Mouse (Mus musculus) intestine, embryonic 16.5 days (tissue): ENCODE data around the gene Stk11ip. TPM values are rescaled to one million over a fixed set of nuclear protein-coding genes. Genes with fewer than 3 reads are reported as not detected.

Experiments used
- ATAC-seq: fragments of 200-750 bp; cut with Nextera tagmentation; 2 replicates; pipeline ENCODE4 v1.8.0; 2017; ENCODE audit warnings: moderate TSS enrichment, moderate library complexity
- H3K27ac ChIP-seq: fragments of 300-500 bp; sonication (generic); 2 replicates; pipeline ENCODE4 v1.5.1; 2014; ENCODE audit warnings: mild to moderate bottlenecking, low read length
- H3K27me3 ChIP-seq: fragments of 300-500 bp; sonication (generic); replicated peaks from 2 replicates; pipeline ENCODE4 v1.6.1; 2014; ENCODE audit warnings: low read length, control low read depth, mixed read lengths; ENCODE audit not compliant: control insufficient read depth, insufficient read depth
- H3K36me3 ChIP-seq: fragments of 300-500 bp; sonication (generic); 2 replicates; pipeline ENCODE4 v1.6.1; 2014; ENCODE audit warnings: low read length, control low read depth; ENCODE audit not compliant: control insufficient read depth, insufficient read depth
- H3K4me1 ChIP-seq: fragments of 300-500 bp; sonication (generic); 2 replicates; pipeline ENCODE4 v1.6.1; 2014; ENCODE audit warnings: low read length, control low read depth, mixed read lengths; ENCODE audit not compliant: control insufficient read depth, insufficient read depth
- H3K4me2 ChIP-seq: fragments of 300-500 bp; sonication (generic); 2 replicates; pipeline ENCODE4 v1.6.1; 2014; ENCODE audit warnings: low read depth, low read length, control low read depth
- H3K4me3 ChIP-seq: fragments of 300-500 bp; sonication (generic); 2 replicates; pipeline ENCODE4 v1.5.1; 2014; ENCODE audit warnings: mild to moderate bottlenecking, low read length
- H3K9ac ChIP-seq: fragments of 300-500 bp; sonication (generic); 2 replicates; pipeline ENCODE4 v1.6.1; 2014; ENCODE audit warnings: low read depth, low read length
- H3K9me3 ChIP-seq: fragments of 300-500 bp; sonication (generic); 2 replicates; pipeline ENCODE4 v1.6.1; 2016; ENCODE audit warnings: low read length, control low read depth; ENCODE audit not compliant: control insufficient read depth
- WGBS: fragments of 180-500 bp; shearing (Covaris S2); extraction: QIAGEN DNeasy Blood & Tissue Kit; methylation state at CpG from one replicate; pipeline ENCODE4 v1.1.7; 2014; 5-methylcytosine and 5-hydroxymethylcytosine counted together
- polyA plus RNA-seq: library from polyadenylated mRNA; unstranded; fragments of >200 nt; fragmentation: Nextera tagmentation; extraction: Ambion mirVana; gene quantifications from 2 replicates; pipeline ENCODE4 v1.2.1, GENCODE M21; 2015

Gene Stk11ip
- polyA plus RNA-seq, 1 experiment from 2014 or later = 16.6 TPM

DNA sequence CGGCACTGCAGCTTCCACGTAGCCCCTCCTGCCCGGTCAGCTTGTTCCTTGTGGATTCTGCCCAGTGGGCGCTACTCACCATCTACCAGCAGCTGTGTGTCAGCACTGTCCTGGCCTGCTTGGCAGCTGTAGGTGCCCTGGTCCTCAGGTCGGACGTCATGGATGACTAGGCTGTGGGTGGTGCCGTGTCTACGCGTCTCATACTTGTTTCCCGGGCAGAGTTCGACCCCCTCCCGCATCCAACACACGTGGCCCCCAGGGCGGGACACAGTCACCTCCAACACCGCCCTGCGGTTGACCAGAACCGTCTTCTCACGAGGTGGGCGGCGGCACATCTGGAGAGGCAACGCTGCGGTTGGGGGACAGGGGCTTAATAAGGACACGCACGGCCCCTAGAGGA lies 34.8 kb upstream of the Stk11ip start:
- WGBS = 11% methylated on average over 24 of the region's 24 CpGs
- peak overlapping the region; percentile 62 for H3K4me3 ChIP-seq
- no peak overlapping the region for H3K27ac ChIP-seq
- H3K9ac ChIP-seq = 0 out of 2 replicates have a peak overlapping the region, but pooled peaks have one; percentile 59
- peak overlapping the region; percentile 89 for H3K4me2 ChIP-seq
- H3K27me3 ChIP-seq = peaks cover 42% of the 10 kb centered on the region
- H3K9me3 ChIP-seq = no peaks in the 10 kb centered on the region
- peaks cover 15% of the 10 kb centered on the region for H3K4me1 ChIP-seq
- H3K36me3 ChIP-seq = peaks cover 1% of the 10 kb centered on the region; the same call in 1 of the 2 replicates
- no peak for ATAC-seq

DNA sequence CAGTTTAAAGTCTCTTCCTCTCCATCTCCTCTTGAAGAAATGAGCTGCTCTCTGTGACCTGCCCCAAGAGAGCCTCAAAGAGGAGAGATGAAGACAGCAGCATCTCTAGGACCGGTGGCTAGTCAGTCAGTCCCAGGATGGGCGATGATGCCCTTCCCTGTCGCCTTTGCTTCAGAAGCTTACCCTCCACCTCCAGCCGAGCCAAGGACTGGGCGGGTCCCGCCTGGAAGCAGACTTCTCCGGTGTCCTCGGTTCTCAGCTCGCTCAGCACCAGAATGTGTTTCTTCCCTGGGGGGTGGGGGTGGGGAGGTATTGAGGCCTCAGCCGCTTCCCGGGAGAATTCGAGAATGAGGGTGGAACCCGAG lies 34.3 kb upstream of the Stk11ip start:
- Histone ChIP-seq H3K27ac (no peak overlapping the region), H3K36me3 (peaks cover 5% of the 10 kb centered on the region; the same call in 1 of the 2 replicates), H3K27me3 (peaks cover 42% of the 10 kb centered on the region), H3K4me1 (peaks cover 15% of the 10 kb centered on the region), H3K9ac (peak overlapping the region; percentile 59), H3K9me3 (no peaks in the 10 kb centered on the region), H3K4me3 (peak overlapping the region; percentile 62), H3K4me2 (peak overlapping the region; percentile 89)
- WGBS = 4% methylated on average over 13 of the region's 13 CpGs
- ATAC-seq = peak; percentile 30

DNA sequence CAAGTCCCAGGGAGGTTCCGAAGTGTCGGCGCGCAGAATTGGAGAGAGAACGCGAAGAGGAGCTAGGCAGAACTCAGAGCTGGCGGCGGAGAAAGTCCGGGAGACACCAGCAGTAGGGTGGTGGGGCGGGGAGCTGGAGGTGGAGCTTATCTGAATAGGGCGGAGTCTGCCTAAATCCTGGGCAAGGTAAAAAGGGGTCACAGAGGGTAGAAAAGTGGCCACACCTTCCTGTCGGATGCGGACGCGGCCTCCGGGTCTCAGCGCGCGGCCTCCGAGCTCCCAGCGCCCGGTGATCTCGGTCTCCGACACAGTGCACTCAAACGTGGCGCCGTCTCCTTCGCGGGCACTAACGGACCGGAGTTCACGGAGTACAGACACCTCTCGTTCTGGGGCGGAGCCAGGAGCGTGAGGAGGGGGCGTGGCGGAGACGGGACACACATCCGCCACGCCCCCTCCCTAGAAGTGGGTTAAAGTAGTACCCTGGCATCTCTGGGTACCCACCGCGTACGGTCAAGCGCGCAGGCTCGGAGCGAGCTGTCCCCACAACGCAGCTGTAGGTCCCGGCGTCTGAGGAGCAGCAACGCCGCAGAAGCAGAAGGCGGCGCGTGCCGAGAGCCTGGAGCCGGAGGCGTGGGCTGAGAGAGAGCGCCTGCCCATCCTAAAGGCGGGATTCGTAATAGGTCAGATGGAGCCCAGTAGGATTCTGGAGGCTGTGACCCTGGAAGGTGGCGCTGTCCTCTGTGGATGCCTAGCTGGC lies 33.7 kb upstream of the Stk11ip start:
- Histone ChIP-seq H3K4me1 (peaks cover 15% of the 10 kb centered on the region), H3K27ac (no peak overlapping the region), H3K9me3 (no peaks in the 10 kb centered on the region), H3K36me3 (peaks cover 5% of the 10 kb centered on the region; the same call in 1 of the 2 replicates), H3K4me2 (peak overlapping the region; percentile 89), H3K9ac (peak overlapping the region; percentile 59), H3K27me3 (peaks cover 39% of the 10 kb centered on the region), H3K4me3 (peak overlapping the region; percentile 62)
- WGBS = under 1% methylated on average over 62 of the region's 62 CpGs
- ATAC-seq = peak; percentile 89

DNA sequence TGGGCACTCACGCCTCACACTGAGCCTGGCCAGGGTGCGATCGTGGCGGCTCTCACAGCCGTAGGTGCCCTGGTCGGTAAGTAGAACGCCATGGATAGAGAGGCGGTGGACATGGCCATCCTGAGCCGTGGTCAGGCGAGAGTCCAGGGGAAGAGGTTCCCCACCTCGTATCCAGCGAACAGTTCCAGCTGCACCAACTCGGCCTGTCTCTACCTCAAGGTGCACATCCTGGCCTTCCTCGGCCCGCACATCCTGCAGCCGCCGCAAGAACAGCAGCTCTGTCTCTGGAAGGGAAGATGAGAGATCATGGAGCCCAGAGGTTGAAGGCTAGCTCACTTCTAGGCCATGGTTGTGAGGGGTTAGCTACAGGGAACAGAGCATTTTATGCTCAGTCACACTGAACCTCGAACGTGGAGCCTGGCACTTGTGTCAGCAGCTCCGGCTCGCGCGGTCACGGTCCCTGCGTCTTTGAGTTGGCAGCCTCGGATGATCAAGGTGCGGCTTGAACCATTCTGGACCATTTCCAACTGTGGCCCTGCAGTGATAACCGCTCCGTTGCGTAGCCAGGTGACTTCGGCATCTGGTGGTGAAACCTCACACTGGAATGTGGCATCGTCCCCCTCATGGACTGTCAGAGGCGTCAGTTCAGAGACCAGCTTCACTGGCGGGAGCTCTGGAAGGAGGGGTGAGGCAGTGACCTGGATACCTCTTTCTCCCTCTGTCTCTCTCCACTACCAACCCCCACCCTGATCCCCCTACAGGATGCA lies 30.4 kb upstream of the Stk11ip start:
- Histone ChIP-seq H3K9ac (no peak overlapping the region), H3K4me1 (peaks cover 15% of the 10 kb centered on the region), H3K4me3 (no peak overlapping the region), H3K27me3 (peaks cover 14% of the 10 kb centered on the region), H3K4me2 (no peak overlapping the region), H3K27ac (no peak overlapping the region), H3K9me3 (no peaks in the 10 kb centered on the region), H3K36me3 (peaks cover 6% of the 10 kb centered on the region; the same call in 1 of the 2 replicates)
- ATAC-seq = no peak
- WGBS = 87% methylated on average over 34 of the region's 34 CpGs

DNA sequence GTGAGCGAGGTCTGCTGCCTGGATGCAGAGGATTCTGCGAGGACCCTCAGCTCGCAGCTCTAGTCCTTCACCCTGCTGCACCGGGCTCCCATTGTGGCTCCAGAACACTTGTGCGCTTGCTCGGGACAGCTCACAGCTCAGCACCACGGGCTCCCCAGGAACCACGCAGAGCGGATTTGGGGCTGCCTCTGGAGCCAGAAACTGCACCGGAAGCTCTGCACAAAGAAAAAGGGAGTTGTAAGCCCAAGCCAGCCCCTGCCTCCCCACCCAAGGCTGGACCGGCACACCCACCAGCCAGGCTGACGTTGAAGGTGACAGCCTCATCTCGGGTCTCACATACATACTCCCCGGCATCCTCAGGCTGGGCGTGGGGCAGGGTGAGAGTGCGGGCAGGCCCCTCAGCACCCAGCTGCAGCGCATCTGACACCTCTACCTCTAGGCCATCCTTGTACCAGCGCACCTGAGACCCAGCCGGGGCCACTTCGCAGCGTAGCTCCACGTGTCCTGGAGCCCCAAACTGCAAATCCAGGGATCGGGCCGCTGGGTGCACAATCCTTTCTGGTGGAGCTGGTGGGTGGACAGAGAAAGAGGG lies 28.7 kb upstream of the Stk11ip start:
- Histone ChIP-seq H3K9ac (no peak overlapping the region), H3K36me3 (peaks cover 16% of the 10 kb centered on the region; the same call in 1 of the 2 replicates), H3K27me3 (0 out of 2 replicates have a peak, but pooled peaks cover 2% of the 10 kb centered on the region), H3K9me3 (no peaks in the 10 kb centered on the region), H3K4me2 (no peak overlapping the region), H3K27ac (no peak overlapping the region), H3K4me3 (no peak overlapping the region), H3K4me1 (peaks cover 6% of the 10 kb centered on the region)
- 57% methylated on average over 24 of the region's 24 CpGs for WGBS
- ATAC-seq = no peak

DNA sequence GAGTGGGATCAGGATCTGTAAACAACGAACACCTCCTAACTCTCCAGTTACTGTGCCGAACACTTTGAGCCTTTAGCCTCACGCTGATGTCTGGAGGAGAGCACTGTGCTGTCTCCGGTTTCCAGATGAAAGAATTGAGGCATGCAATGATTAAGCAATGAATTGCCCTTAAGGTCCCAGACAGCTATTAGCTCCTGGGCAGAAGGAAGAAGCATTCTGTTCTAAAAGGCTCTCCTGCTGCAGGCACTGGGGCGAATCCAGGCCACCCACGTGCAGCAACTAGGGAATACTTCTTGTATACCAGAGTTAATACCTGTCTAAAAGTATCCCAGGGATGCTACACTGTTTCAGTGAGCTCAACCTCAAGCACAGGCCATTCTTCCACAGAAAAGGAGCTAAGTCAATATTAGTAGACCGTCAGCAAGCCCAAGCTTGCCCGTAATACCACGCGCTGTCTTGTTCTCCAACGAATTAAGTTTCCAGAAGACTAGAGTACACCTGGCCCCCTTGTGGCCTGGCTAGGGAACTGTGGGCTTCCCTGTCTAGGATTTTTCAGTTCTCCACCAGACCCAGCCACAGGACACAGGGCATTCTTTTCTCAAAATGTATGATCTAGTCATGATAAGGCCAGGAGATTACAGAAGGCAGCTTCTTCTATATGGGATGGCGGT lies 26.3 kb upstream of the Stk11ip start:
- 56% methylated on average over 12 of the region's 12 CpGs for whole genome bisulfite sequencing
- ATAC-seq = 0 out of 2 replicates have a peak, but pooled peaks have one; percentile 26
- H3K9ac ChIP-seq = no peak overlapping the region
- no peak overlapping the region for H3K4me3 ChIP-seq
- peaks cover 25% of the 10 kb centered on the region for H3K36me3 ChIP-seq
- H3K4me2 ChIP-seq = no peak overlapping the region
- no peaks in the 10 kb centered on the region for H3K4me1 ChIP-seq
- no peaks in the 10 kb centered on the region for H3K9me3 ChIP-seq
- no peak overlapping the region for H3K27ac ChIP-seq
- H3K27me3 ChIP-seq = no peaks in the 10 kb centered on the region

DNA sequence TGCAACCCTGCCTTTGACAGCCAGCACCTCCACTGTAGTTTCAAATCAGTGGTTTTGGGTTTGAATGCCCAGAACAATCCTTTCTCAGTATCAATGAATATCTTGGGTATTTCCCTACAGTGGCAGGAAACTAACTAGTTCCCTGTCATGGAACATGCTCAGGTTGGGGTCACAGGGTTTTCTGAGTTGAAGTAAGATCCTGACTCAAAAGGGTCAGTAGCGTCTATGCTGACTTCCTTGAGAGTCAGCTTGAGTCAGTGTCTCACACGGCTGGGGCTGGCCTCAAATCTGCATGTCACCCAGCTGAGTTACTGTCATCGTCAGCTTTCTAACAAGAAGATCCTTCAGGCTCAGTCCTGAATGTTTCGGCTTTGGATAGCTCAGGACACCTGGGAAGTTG lies 22.4 kb upstream of the Stk11ip start:
- WGBS = 89% methylated on average over 4 of the region's 4 CpGs
- no peak overlapping the region for H3K4me2 ChIP-seq
- no peaks in the 10 kb centered on the region for H3K27me3 ChIP-seq
- no peak overlapping the region for H3K27ac ChIP-seq
- peaks cover 32% of the 10 kb centered on the region for H3K36me3 ChIP-seq
- no peak for ATAC-seq
- H3K4me3 ChIP-seq = no peak overlapping the region
- H3K9ac ChIP-seq = no peak overlapping the region
- H3K9me3 ChIP-seq = no peaks in the 10 kb centered on the region
- H3K4me1 ChIP-seq = peaks cover 11% of the 10 kb centered on the region

DNA sequence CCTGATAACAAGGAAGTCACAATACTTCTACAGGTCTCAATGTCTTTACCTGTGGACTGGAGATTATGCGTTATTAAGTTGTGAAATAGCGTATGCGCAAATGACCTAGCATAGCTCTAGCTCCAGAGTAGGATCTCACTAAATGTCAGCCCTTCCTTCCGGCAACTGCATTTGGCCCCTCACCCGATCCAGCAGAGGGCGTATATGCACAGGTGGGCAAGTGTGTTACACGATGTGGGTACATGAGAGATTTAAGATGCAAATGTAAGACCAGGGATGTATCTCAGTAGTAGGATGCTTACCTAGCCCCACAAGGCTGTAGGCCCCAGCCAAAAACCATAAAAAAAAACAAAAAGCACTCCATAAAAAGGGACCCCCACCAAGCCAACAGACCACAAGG lies 21.9 kb upstream of the Stk11ip start:
- H3K27me3 ChIP-seq = no peaks in the 10 kb centered on the region
- H3K4me3 ChIP-seq = no peak overlapping the region
- H3K4me2 ChIP-seq = no peak overlapping the region
- peaks cover 32% of the 10 kb centered on the region for H3K36me3 ChIP-seq
- no peak overlapping the region for H3K9ac ChIP-seq
- 78% methylated on average over 7 of the region's 7 CpGs for WGBS
- peaks cover 16% of the 10 kb centered on the region for H3K4me1 ChIP-seq
- ATAC-seq = no peak
- no peak overlapping the region for H3K27ac ChIP-seq
- H3K9me3 ChIP-seq = no peaks in the 10 kb centered on the region

DNA sequence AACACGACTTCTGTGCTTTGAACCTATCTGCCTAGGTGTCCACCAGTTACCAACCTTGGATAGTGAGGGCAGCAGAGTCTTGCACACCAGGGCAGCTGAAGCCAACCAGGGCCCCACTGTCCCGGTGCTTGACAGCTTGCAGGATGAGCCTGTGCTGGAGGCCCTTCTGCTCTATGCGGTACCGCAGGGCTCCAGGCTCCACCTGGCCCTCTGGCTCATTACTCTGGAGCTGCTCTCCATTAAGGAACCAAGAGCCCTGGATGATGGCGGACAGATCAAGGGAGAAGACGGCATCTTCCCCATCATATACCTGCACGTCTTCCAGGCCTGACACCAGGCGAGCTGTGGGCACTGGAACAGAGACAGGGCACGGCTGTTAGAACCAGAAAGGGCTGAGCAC lies 19.4 kb upstream of the Stk11ip start:
- H3K9me3 ChIP-seq = no peaks in the 10 kb centered on the region
- H3K36me3 ChIP-seq = peaks cover 23% of the 10 kb centered on the region
- no peak for ATAC-seq
- no peak overlapping the region for H3K27ac ChIP-seq
- WGBS = 95% methylated on average over 9 of the region's 9 CpGs
- no peak overlapping the region for H3K4me3 ChIP-seq
- no peak overlapping the region for H3K4me2 ChIP-seq
- no peaks in the 10 kb centered on the region for H3K27me3 ChIP-seq
- H3K4me1 ChIP-seq = peaks cover 23% of the 10 kb centered on the region
- no peak overlapping the region for H3K9ac ChIP-seq
